Mouse (Mus musculus): ENCODE measurements around the gene Bend6.

Bend6 gene

GRCm38 (mm10) chr1:33803323-33803722 is 104.3 kb downstream of the Bend6 start:
- no peak for DNase-seq (ENCODE audit: low read depth, low spot score)
